Mouse (Mus musculus) urinary bladder, postnatal 10 days (tissue): ENCODE measurements around the gene L3mbtl4.

ENCODE experiments used
- DNase-seq: peaks from one replicate; pipeline ENCODE4 v3.0.0; 2022; ENCODE audit warnings: low spot score

L3mbtl4 gene

GRCm38 (mm10) chr17:68642521-68643088 is 369.0 kb downstream of the L3mbtl4 start:
- no peak for DNase-seq

- DNase-seq, result no peak
Observed at GRCm38 (mm10) chr17:68666528-68666927, 392.9 kb downstream of the L3mbtl4 start.

- no peak for DNase-seq
Observed at GRCm38 (mm10) chr17:68672088-68672504, 398.5 kb downstream of the L3mbtl4 start.

GRCm38 (mm10) chr17:68710701-68711100 is 437.1 kb downstream of the L3mbtl4 start:
- no peak for DNase-seq

- no peak for DNase-seq
Observed at GRCm38 (mm10) chr17:68711350-68711749, 437.8 kb downstream of the L3mbtl4 start.

- no peak for DNase-seq
Observed at GRCm38 (mm10) chr17:68748296-68748695, 474.7 kb downstream of the L3mbtl4 start.

GRCm38 (mm10) chr17:68750513-68750912 is 476.9 kb downstream of the L3mbtl4 start:
- DNase-seq, result no peak

GRCm38 (mm10) chr17:68753112-68753511 is 479.5 kb downstream of the L3mbtl4 start:
- no peak for DNase-seq

- DNase-seq, result no peak
Observed at GRCm38 (mm10) chr17:68754789-68755188, 481.2 kb downstream of the L3mbtl4 start.

GRCm38 (mm10) chr17:68758428-68758827 is 484.8 kb downstream of the L3mbtl4 start:
- no peak for DNase-seq

GRCm38 (mm10) chr17:68758936-68759335 is 485.3 kb downstream of the L3mbtl4 start:
- DNase-seq, result no peak

GRCm38 (mm10) chr17:68759978-68760377 is 486.4 kb downstream of the L3mbtl4 start:
- no peak for DNase-seq

- no peak for DNase-seq
Observed at GRCm38 (mm10) chr17:68764329-68764880, 490.8 kb downstream of the L3mbtl4 start.

GRCm38 (mm10) chr17:68769561-68769960 is 496.0 kb downstream of the L3mbtl4 start:
- no peak for DNase-seq

- no peak for DNase-seq
Observed at GRCm38 (mm10) chr17:68771046-68771750, 497.6 kb downstream of the L3mbtl4 start.

GRCm38 (mm10) chr17:68793741-68794140 is 520.1 kb downstream of the L3mbtl4 start:
- no peak for DNase-seq

- no peak for DNase-seq
Observed at GRCm38 (mm10) chr17:68826323-68826722, 552.7 kb downstream of the L3mbtl4 start, which contains the start of gene Tmem200c. Gene Tmem200c, plus strand, starts transcription at chr17:68826623.
